Mouse (Mus musculus): ENCODE results near the gene Irs2.
A peak's percentile ranks its signal among the peaks of the same experiment; 100 is the strongest.

Irs2 gene

DNA sequence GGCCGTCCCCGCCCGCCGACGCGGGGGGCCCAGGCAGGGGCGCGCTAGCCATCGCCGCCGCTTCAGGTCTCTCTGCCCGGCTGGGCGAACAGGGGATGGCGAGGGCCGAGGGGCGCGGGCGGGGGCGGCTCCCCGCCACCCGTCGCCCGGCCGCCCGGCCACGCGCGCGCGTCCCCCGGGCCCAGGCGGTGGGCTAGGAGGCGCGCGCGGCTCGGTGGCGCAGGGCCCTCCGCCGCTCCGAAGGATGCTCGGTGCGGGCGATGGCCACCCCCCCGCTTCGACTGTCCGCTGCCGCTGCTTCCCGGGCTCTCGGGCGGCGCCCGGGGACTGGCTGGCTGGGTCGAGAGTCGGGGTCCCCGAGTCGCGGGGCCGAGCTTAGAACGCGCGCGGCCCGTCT is at the start of gene Irs2:
Gene Irs2 (minus strand): TSS at position 80 of the 397 bp plus-strand sequence.
- no peak for DNase-seq (ENCODE audit: low spot score)

DNA sequence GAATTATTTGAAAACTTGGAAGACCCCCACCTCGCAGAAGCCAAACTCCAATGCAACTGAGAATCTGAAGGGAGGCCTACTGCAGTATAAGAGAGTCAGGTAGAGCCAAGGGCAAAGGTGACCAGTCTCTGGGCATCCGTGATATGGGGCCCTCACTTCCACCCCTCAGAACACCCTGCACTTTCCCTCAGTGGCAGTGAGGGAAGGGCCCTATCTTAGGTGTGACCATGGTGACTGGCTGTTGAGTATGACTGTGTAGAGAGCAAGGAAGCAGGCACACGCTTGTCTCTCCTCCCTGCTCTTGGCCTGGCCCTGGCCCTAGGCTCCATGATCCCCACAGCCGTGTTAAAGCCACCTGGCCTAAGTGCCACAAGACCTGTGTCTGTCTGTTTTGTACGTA is 48.4 kb upstream of the Irs2 start:
- DNase-seq (ENCODE audit: low spot score): no peak

- DNase-seq (ENCODE audit: low spot score): no peak
These were observed 47.9 kb upstream of the Irs2 start for GRCm38 (mm10) chr8:11056175-11056563.

- no peak for DNase-seq (ENCODE audit: low spot score)
These were observed 47.4 kb upstream of the Irs2 start for GRCm38 (mm10) chr8:11055557-11056174.

DNA sequence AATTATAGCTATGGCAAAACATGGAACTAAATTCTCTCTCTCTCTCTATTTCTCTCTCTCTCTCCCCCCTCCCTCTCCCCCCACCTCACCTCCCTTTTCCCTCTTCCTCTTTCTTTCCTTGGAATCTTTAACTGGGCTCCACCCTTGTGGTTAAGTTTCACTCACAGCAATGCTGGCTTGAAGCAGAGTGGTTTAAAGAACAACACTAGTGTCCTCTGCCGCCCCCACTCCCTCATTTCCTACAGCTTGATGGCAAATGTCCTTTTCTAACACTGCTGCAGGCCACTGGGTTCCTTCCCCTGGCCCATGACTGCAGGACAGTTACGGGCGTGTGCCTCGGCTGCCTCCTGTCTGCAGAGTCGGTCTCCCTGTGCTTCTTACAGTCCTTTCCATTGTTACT is 41.6 kb upstream of the Irs2 start:
- no peak for DNase-seq (ENCODE audit: low spot score)

DNA sequence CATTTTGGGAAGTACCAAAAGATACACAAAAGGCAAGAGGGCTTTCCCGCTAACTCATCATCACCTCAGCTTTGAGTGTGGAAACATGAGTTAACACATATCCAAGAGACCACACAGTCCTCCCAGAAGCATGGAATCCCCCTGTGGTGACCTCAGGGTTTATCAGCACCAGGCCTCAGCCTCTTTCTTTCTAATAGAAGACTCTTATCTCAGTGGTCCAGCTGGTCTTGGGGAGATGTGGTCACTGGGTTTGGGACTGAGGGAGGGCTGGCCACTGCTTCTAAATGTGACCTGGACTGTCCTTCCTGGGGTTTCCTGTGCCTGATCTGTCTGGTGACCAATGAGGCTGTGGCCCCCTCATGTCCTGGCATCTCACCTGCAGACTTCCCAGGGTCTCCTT is 39.6 kb upstream of the Irs2 start:
- no peak for DNase-seq (ENCODE audit: low spot score)

- DNase-seq (ENCODE audit: low spot score): no peak
These were observed 36.4 kb upstream of the Irs2 start for GRCm38 (mm10) chr8:11044660-11045059.

DNA sequence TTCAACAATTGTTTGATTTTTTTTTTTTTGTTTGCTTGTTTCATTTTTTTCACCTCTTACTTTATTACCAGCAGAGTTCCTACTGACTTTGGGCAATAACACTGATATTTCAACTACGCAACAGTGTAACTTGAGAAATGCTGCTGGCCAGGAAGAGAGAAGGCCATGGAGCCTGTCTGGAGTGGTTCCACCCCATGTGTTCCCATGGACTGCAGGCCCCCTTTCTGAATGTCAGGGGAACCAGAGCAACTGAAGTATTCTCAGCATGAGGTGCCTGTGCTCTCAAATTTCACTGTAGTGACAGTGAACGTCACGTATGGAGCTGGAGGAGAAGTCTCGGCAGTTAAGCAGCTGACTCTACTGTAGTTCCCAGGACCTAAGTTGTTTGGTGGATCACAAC is 35.3 kb upstream of the Irs2 start:
- DNase-seq (ENCODE audit: low spot score): no peak

GRCm38 (mm10) chr8:11042872-11043587 is 34.8 kb upstream of the Irs2 start:
- DNase-seq (ENCODE audit: low spot score): no peak

GRCm38 (mm10) chr8:11040088-11040487 is 31.8 kb upstream of the Irs2 start:
- no peak for DNase-seq (ENCODE audit: low spot score)

DNA sequence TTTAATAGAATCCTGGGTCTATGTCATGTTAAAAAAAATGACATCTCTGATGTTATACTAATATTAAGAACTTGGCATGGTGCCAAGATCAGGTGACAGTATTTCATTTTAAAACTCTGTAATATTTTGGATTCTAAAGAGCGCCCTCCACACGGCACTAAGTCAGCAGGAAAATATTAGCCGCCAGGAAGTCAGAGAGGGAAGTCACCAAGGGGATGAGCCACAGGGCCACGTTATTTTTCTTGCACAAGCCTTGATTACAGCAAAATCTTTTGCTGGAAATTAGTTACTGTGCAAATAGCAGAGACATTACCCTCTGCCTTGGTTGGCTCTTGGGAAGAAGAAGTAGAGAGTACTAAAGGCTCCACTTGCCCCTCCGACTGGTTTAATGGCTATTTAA is 30.5 kb upstream of the Irs2 start:
- no peak for DNase-seq (ENCODE audit: low spot score)

DNA sequence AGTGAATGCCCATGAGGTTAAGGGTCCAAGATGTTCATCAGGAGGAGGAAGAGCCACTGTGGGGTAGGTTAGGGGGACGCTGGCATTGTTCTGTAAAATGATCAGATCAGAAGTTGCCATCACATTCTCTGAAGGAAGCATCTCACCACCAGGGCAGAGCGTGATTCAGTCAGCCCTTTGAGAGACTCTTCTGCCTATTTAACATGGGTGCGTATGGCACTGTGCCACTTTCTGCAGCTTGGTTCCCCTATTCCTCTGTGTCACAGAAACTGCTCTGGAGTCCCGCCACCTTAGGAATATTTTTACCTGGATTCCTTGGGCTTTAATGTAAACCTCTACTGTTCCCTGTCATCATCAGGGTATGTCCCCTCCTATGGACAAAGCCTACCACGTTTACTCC is 30.1 kb upstream of the Irs2 start:
- DNase-seq (ENCODE audit: low spot score): no peak

- no peak for DNase-seq (ENCODE audit: low spot score)
These were observed 28.5 kb upstream of the Irs2 start for GRCm38 (mm10) chr8:11036790-11037189.

GRCm38 (mm10) chr8:11035628-11036416 is 27.6 kb upstream of the Irs2 start:
- no peak for DNase-seq (ENCODE audit: low spot score)

- no peak for DNase-seq (ENCODE audit: low spot score)
These were observed 16.6 kb upstream of the Irs2 start for GRCm38 (mm10) chr8:11024871-11025270.

DNA sequence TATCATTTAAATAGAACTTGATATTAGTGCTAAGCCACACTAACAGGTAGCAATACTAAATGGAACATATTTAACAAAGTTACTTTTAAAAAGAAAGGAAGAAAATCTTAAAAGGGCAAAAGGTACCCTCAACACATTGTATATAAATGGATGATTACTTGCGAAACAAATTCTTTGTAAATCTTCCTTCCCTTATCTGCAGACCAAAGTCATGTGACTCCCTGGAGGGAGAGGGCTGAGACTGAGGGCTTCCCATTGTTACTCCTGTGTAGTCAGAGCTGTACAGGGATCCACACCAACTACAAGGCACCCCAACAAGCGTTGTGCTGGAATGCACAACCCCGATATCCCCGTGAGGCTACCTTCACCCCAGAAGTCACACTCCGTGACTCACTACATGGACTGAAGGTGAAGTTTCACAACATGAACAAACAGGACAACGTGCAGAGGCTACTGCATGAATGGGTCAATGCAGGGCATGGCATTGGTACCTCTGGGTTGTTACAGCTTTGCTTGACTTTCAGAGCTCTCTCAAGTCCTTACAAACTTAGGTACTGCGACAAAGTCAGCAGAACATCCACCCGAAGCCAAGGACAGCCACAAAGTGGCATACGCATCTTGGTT is 12.8 kb upstream of the Irs2 start:
- DNase-seq (ENCODE audit: low spot score): no peak

GRCm38 (mm10) chr8:11015622-11016021 is 7.4 kb upstream of the Irs2 start:
- no peak for DNase-seq (ENCODE audit: low spot score)

DNA sequence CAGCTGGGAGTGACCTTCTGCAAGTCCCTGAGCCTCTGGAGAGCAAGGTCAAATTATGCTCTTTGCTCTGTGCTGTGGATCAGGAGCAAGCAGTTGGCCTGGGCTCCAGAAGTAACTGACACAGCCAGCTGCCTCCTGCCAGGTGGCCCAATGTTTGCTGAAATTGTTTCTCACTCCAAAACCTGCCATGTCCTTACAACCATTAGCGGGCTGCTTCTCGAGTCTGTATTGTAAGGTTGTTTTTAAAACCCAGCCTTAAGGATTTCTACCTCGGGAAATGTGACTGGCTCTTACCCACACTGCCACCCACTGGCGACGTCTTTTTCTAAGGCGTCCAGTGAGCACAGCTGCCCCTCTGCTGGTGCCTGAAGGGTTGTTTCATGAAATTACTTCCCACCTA is 5.0 kb upstream of the Irs2 start:
- peak; percentile 74 for DNase-seq (ENCODE audit: low spot score)

- no peak for DNase-seq (ENCODE audit: low spot score)
These were observed 3.7 kb upstream of the Irs2 start for GRCm38 (mm10) chr8:11011787-11012485.

DNA sequence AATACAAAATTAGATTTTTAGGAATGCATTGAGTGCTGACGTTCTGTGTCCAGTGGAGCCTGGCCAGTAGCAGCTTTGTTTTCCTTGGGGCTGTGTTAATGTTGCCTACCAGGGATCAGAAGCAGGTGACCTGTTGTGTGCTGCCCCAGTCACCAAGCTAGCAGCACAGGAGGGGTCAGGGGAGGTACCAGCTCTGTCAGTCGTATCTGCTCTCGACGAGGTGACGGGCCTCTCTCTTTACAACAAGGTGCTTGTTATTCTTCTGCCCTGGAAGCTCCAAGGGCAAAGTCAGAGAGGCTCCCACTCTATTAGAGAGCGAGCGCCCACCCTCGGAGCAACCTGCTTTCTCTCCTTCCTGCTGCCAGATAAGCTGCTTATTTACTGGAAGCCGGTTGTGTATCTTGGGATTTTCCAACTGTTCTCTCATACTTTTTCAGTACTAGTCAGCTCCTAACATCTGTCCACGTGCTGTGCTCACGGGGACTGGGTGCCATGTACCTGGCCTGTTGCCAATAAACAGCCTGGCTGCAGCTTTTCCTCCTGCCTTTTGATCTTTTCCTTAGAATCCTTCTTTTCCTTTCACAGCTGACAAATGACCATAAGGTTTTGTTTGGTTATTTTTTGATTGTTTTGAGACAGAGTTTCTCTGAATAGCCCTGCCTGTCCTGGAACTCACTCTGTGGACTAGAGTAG is 2.8 kb upstream of the Irs2 start:
- peak; percentile 70 for DNase-seq (ENCODE audit: low spot score)

- DNase-seq (ENCODE audit: low spot score): no peak
These were observed 2.1 kb upstream of the Irs2 start for GRCm38 (mm10) chr8:11010398-11010797.

All from MN1 (cell line).